Mouse (Mus musculus) adrenal gland, adult 2 months (tissue): ENCODE data around the gene Pfn5. TPM values are rescaled to one million over a fixed set of nuclear protein-coding genes. Genes with fewer than 3 reads are reported as not detected.
"Not testable (repeated sequence)": the region's sequence is repeated elsewhere in the genome, so short reads cannot be mapped to it uniquely, and the experiment has no call there.

Source experiments
- DNase-seq: peaks from one replicate; pipeline ENCODE4 v3.0.0; 2021
- long read RNA-seq: library from polyadenylated mRNA; stranded (forward); transcript quantifications from one replicate; pipeline ENCODE4 v2.0.0, GENCODE M21; 2021
- polyA plus RNA-seq: library from polyadenylated mRNA; depleted of rRNA; stranded (reverse); fragments of >200 nt; gene quantifications from 2 replicates; pipeline ENCODE4 v1.2.3, GENCODE M21; 2012; rRNA removed
- total RNA-seq, 2 experiments: library from RNA; stranded (reverse); gene quantifications; 2 replicates each; pipeline ENCODE4 v1.2.3; 2021

Pfn5 gene
- total RNA-seq (not detected), polyA plus RNA-seq (not detected in 2 replicates)
- long read RNA-seq = 0 reads

GRCm38 (mm10) chrX:95557887-95558286 lies at the start of gene Pfn5, which contains the start of gene Asb12:
TSS of gene Pfn5 (plus strand) at chrX:95558104.
TSS of gene Asb12 (minus strand) at chrX:95557987.
- DNase-seq = no peak

DNA sequence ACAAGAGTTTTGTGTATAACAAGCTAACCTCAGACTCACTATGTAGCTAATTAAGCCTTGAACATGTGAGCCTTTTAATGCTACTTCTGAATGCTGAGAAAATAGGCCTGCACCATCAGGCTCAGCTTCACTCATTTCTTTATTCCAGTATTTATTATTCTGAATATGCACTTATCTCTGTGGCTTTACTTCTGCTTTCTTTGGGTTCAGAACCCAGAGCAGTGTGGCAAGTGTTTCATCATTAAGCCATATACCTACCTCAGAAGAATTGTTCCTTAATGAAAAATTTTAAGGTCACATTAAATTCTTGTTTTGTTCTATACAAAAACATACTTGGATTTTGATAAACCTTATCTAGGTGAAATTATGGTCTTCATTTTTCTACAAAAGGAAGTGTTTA lies 34.0 kb upstream of the Pfn5 start:
- DNase-seq = no peak

GRCm38 (mm10) chrX:95525166-95525565 lies 32.7 kb upstream of the Pfn5 start:
- no peak for DNase-seq

- DNase-seq = not testable (repeated sequence)
These were observed 22.4 kb upstream of the Pfn5 start for GRCm38 (mm10) chrX:95535493-95535892.

- no peak for DNase-seq
These were observed 3.6 kb upstream of the Pfn5 start for GRCm38 (mm10) chrX:95554321-95554720.

DNA sequence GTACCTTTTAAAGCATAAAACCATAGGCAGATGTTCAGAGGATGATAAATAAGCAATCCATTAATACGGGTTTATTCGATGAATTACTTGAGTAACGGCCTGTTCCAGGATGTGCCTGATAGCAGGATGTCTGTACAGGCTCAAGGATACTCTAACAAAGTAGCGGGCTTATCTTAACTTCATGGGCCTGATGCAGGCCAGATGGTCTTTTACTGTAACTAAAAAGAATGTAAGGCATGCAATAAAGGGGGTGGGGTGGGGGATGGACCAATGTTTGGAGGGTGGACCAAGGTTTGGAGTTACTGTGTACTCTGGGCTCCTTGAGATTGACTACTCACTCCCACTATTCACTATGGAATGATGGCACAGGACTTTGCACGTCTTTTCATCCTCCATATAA lies 42.7 kb downstream of the Pfn5 start:
- no peak for DNase-seq

Other genes with a start within 250 kb of the Pfn5 start
- 1 to 10 TPM; 5.4 to 9.1 TPM for gene Amer1, start 113.2 kb upstream of the Pfn5 start, total RNA-seq
- gene Amer1, start 113.2 kb upstream of the Pfn5 start, polyA plus RNA-seq = 1.4 and 1.6 TPM in 2 replicates
- gene Asb12, start 117 bp upstream of the Pfn5 start, total RNA-seq = not detected
- 0.16 TPM in 1 of 2 replicates, not detected in the other for gene Asb12, start 117 bp upstream of the Pfn5 start, polyA plus RNA-seq
- 1 to 10 TPM; 1.8 to 5.2 TPM for gene Zc4h2, start 100.4 kb downstream of the Pfn5 start, total RNA-seq
- gene Zc4h2, start 100.4 kb downstream of the Pfn5 start, polyA plus RNA-seq = 0.47 and 0.50 TPM in 2 replicates
- 1 to 10 TPM; 3.1 to 4.5 TPM for gene Zc3h12b, start 153.6 kb downstream of the Pfn5 start, total RNA-seq
- gene Zc3h12b, start 153.6 kb downstream of the Pfn5 start, polyA plus RNA-seq = 0.75 and 1.3 TPM in 2 replicates